Mouse (Mus musculus) limb, embryonic 11.5 days (tissue): ENCODE data around the gene Tbc1d22a. TPM values are rescaled to one million over a fixed set of nuclear protein-coding genes. Genes with fewer than 3 reads are reported as not detected.

Experiments used
- ATAC-seq: fragments of 200-750 bp; cut with Nextera tagmentation; 2 replicates; pipeline ENCODE4 v1.8.0; 2017; ENCODE audit warnings: low read depth; ENCODE audit not compliant: insufficient number of reproducible peaks, low FRiP score, low TSS enrichment
- DNase-seq: peaks from one replicate; pipeline ENCODE4 v3.0.0-alpha.2; 2015; ENCODE audit warnings: low spot score
- H3K27ac ChIP-seq: fragments of 300-500 bp; sonication (generic); replicated peaks from 2 replicates; pipeline ENCODE4 v1.5.1; 2014; ENCODE audit warnings: low read depth, mild to moderate bottlenecking, low read length
- H3K27me3 ChIP-seq: fragments of 300-500 bp; sonication (generic); 2 replicates; pipeline ENCODE4 v1.6.1; 2014; ENCODE audit warnings: mild to moderate bottlenecking, low read length, mixed read lengths; ENCODE audit not compliant: control insufficient read depth, insufficient read depth
- H3K36me3 ChIP-seq: fragments of 300-500 bp; sonication (generic); 2 replicates; pipeline ENCODE4 v1.6.1; 2014; ENCODE audit warnings: mild to moderate bottlenecking, low read length, moderate library complexity, mixed read lengths; ENCODE audit not compliant: control insufficient read depth, insufficient read depth
- H3K4me1 ChIP-seq: fragments of 300-500 bp; sonication (generic); 2 replicates; pipeline ENCODE4 v1.6.1; 2014; ENCODE audit warnings: low read length, mixed read lengths; ENCODE audit not compliant: control insufficient read depth, insufficient read depth
- H3K4me2 ChIP-seq: fragments of 300-500 bp; sonication (generic); 2 replicates; pipeline ENCODE4 v1.6.1; 2014; ENCODE audit warnings: low read depth, mild to moderate bottlenecking, moderate library complexity; ENCODE audit not compliant: severe bottlenecking
- H3K4me3 ChIP-seq: fragments of 300-500 bp; sonication (generic); 2 replicates; pipeline ENCODE4 v1.5.1; 2014; ENCODE audit warnings: low read depth, low read length
- H3K9ac ChIP-seq: fragments of 300-500 bp; sonication (generic); 2 replicates; pipeline ENCODE4 v1.6.1; 2014; ENCODE audit warnings: mild to moderate bottlenecking, low read length
- H3K9me3 ChIP-seq: fragments of 300-500 bp; sonication (generic); 2 replicates; pipeline ENCODE4 v1.6.1; 2016; ENCODE audit warnings: low read length; ENCODE audit not compliant: control insufficient read depth
- WGBS: fragments of 180-500 bp; shearing (Covaris S2); extraction: QIAGEN DNeasy Blood & Tissue Kit; methylation state at CpG from one replicate; pipeline ENCODE4 v1.1.7; 2014; 5-methylcytosine and 5-hydroxymethylcytosine counted together
- polyA plus RNA-seq: library from polyadenylated mRNA; unstranded; fragments of >200 nt; fragmentation: Nextera tagmentation; extraction: Ambion mirVana; gene quantifications from 2 replicates; pipeline ENCODE4 v1.2.1, GENCODE M21; 2014

Tbc1d22a gene
- polyA plus RNA-seq, 1 experiment from 2014 or later = 7.7 TPM

- Histone ChIP-seq H3K27ac (no peak overlapping the region), H3K9me3 (no peaks in the 10 kb centered on the region), H3K4me3 (no peak overlapping the region), H3K9ac (no peak overlapping the region), H3K4me2 (no peak overlapping the region), H3K27me3 (no peaks in the 10 kb centered on the region), H3K4me1 (peaks cover 55% of the 10 kb centered on the region), H3K36me3 (no peaks in the 10 kb centered on the region)
- ATAC-seq = no peak
- DNase-seq = no peak
- 51% methylated on average over 5 of the region's 5 CpGs for WGBS
These were observed 260.7 kb downstream of the Tbc1d22a start for GRCm38 (mm10) chr15:86474951-86475350.

- Histone ChIP-seq H3K27me3 (no peaks in the 10 kb centered on the region), H3K27ac (0 out of 2 replicates have a peak overlapping the region, but pooled peaks have one; percentile 68), H3K9ac (no peak overlapping the region), H3K36me3 (no peaks in the 10 kb centered on the region), H3K9me3 (no peaks in the 10 kb centered on the region), H3K4me3 (no peak overlapping the region), H3K4me1 (peaks cover 54% of the 10 kb centered on the region), H3K4me2 (no peak overlapping the region)
- no peak for DNase-seq
- WGBS = 75% methylated on average over 6 of the region's 6 CpGs
- no peak for ATAC-seq
These were observed 262.2 kb downstream of the Tbc1d22a start for GRCm38 (mm10) chr15:86476483-86476882.

GRCm38 (mm10) chr15:86477032-86477431 lies 262.8 kb downstream of the Tbc1d22a start:
- Histone ChIP-seq H3K4me3 (no peak overlapping the region), H3K36me3 (no peaks in the 10 kb centered on the region), H3K9ac (no peak overlapping the region), H3K4me1 (peaks cover 52% of the 10 kb centered on the region), H3K27me3 (no peaks in the 10 kb centered on the region), H3K27ac (peak overlapping the region; percentile 68; the same call in 1 of the 2 replicates), H3K9me3 (no peaks in the 10 kb centered on the region), H3K4me2 (no peak overlapping the region)
- no peak for ATAC-seq
- WGBS = 21% methylated on average over 6 of the region's 6 CpGs
- DNase-seq = no peak

DNA sequence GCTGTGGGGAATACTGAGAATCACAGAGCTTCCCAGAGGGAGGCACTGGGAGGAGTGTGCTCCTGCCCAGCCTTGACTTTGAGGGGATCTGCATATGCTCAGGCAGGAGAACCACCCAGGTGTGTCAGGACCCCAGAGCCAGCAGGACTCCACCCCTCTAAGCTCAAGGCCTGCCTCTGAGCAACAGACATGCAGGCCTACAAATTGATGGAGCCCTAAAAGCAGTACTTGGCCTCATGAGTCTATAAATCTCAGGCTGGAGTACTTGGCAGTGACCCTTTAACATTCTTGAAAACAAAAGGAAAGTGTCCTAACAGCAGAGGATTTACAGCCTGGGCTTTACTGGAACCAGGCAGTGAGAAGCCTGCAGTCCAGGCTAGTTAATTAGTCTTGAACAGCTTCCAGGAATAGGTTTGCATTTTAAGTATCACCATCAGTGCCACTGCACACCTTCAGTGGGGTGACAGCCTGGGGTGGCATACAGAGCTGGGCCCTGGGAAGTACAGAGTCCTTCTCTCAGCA lies 263.3 kb downstream of the Tbc1d22a start:
- H3K4me2 ChIP-seq = no peak overlapping the region
- no peaks in the 10 kb centered on the region for H3K36me3 ChIP-seq
- H3K4me1 ChIP-seq = peaks cover 48% of the 10 kb centered on the region
- H3K27ac ChIP-seq = peak overlapping the region; percentile 68; the same call in 1 of the 2 replicates
- H3K27me3 ChIP-seq = no peaks in the 10 kb centered on the region
- peak; percentile 62 for DNase-seq
- H3K9me3 ChIP-seq = no peaks in the 10 kb centered on the region
- ATAC-seq = peak; percentile 52; the same call in 1 of the 2 replicates
- no peak overlapping the region for H3K4me3 ChIP-seq
- H3K9ac ChIP-seq = no peak overlapping the region

DNA sequence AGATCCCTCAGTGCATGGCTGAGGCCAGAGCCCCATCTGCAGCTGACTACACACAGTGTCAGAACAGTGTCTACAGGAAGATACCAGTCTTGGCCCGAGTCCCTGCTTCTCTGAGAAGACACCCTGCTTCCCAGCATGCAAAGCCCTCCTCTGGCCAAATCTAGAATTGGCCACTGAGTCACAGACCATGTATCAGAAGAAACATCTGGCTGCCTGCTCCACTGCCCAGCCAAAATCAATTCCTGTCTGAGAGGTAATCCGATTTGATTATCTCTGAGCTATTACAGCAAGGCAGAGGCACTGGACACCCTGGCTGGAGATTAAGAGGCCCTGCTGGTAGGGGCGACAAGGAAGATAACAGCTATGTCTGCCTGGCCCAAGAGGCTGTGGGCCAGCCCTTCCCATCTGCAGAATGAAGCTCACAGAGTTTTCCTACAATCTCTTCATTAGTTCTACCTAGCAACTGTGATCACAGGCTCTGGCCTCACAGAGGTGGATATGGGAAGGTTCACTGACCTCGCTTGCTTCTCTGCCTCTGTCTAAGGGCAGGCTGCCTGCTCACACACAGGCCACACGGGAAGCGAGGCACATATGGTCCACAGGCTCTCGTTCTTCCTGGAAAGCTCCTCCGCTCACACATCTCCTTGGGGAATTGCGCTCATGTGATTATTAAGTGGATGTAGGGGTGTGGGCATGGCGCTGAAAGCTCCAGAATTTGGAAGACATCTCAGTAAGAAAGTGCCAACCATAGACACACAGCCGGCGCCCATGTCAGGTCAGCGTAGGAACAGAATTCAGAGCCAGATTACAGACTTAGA lies 264.6 kb downstream of the Tbc1d22a start:
- no peak overlapping the region for H3K9ac ChIP-seq
- ATAC-seq (no peak), DNase-seq (peak; percentile 54)
- peak overlapping the region; percentile 68 for H3K27ac ChIP-seq
- no peak overlapping the region for H3K4me3 ChIP-seq
- H3K9me3 ChIP-seq = no peaks in the 10 kb centered on the region
- peaks cover 35% of the 10 kb centered on the region for H3K4me1 ChIP-seq
- 48% methylated on average over 13 of the region's 13 CpGs for WGBS
- no peaks in the 10 kb centered on the region for H3K36me3 ChIP-seq
- H3K27me3 ChIP-seq = no peaks in the 10 kb centered on the region
- H3K4me2 ChIP-seq = no peak overlapping the region

- DNase-seq (no peak), ATAC-seq (no peak)
- no peaks in the 10 kb centered on the region for H3K36me3 ChIP-seq
- no peak overlapping the region for H3K27ac ChIP-seq
- H3K9me3 ChIP-seq = no peaks in the 10 kb centered on the region
- H3K9ac ChIP-seq = no peak overlapping the region
- H3K4me1 ChIP-seq = peaks cover 29% of the 10 kb centered on the region
- H3K4me2 ChIP-seq = no peak overlapping the region
- no peak overlapping the region for H3K4me3 ChIP-seq
- H3K27me3 ChIP-seq = no peaks in the 10 kb centered on the region
- 89% methylated on average over 5 of the region's 5 CpGs for WGBS
These were observed 268.1 kb downstream of the Tbc1d22a start for GRCm38 (mm10) chr15:86482362-86482761.

DNA sequence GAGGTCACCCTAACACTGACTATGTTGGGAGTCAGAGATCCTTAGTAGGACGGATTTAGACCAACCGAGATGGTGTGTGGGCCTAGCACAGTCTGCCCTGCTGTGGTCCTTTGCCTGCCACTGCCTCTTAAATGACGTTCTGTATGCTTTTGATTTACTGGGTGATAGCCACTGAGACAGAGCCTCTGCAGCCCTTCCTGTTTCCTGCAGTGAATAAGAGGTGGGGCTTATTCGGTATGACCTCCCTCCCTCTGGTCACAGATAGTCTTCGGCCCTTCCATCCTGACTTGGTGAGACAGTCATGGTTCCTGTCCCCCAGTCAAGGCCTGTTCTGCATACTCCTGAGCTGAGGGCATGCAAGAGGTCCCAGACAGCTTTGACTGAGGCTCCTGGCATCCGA lies 271.6 kb downstream of the Tbc1d22a start:
- Histone ChIP-seq H3K4me2 (no peak overlapping the region), H3K4me3 (no peak overlapping the region), H3K9ac (no peak overlapping the region), H3K27ac (no peak overlapping the region), H3K4me1 (peaks cover 8% of the 10 kb centered on the region), H3K9me3 (no peaks in the 10 kb centered on the region), H3K36me3 (no peaks in the 10 kb centered on the region), H3K27me3 (no peaks in the 10 kb centered on the region)
- 61% methylated on average over 6 of the region's 6 CpGs for WGBS
- ATAC-seq (no peak), DNase-seq (no peak)

- no peaks in the 10 kb centered on the region for H3K36me3 ChIP-seq
- H3K9ac ChIP-seq = no peak overlapping the region
- H3K4me1 ChIP-seq = peaks cover 8% of the 10 kb centered on the region
- no peaks in the 10 kb centered on the region for H3K27me3 ChIP-seq
- DNase-seq (no peak), ATAC-seq (no peak)
- H3K9me3 ChIP-seq = no peaks in the 10 kb centered on the region
- H3K4me2 ChIP-seq = no peak overlapping the region
- 68% methylated on average over 5 of the region's 5 CpGs for WGBS
- no peak overlapping the region for H3K4me3 ChIP-seq
- no peak overlapping the region for H3K27ac ChIP-seq
These were observed 273.1 kb downstream of the Tbc1d22a start for GRCm38 (mm10) chr15:86487359-86487758.
